Mouse (Mus musculus) heart, embryonic 15.5 days (tissue): Measurements from ENCODE around the gene Wdr59. TPM values are rescaled to one million over a fixed set of nuclear protein-coding genes. Genes with fewer than 3 reads are reported as not detected.

Source experiments
- ATAC-seq: fragments of 200-750 bp; cut with Nextera tagmentation; replicated peaks from 2 replicates; pipeline ENCODE4 v1.8.0; 2017; ENCODE audit warnings: low read depth, moderate TSS enrichment; ENCODE audit not compliant: insufficient number of reproducible peaks, insufficient read depth, low FRiP score
- H3K27ac ChIP-seq: fragments of 300-500 bp; sonication (generic); 2 replicates; pipeline ENCODE4 v1.5.1; 2015; ENCODE audit warnings: mild to moderate bottlenecking, inconsistent platforms
- H3K27me3 ChIP-seq: fragments of 300-500 bp; sonication (generic); 2 replicates; pipeline ENCODE4 v1.6.1; 2015; ENCODE audit warnings: inconsistent platforms
- H3K36me3 ChIP-seq: fragments of 300-500 bp; sonication (generic); 2 replicates; pipeline ENCODE4 v1.6.1; 2015; ENCODE audit warnings: mild to moderate bottlenecking, inconsistent platforms
- H3K4me1 ChIP-seq: fragments of 300-500 bp; sonication (generic); replicated peaks from 2 replicates; pipeline ENCODE4 v1.6.1; 2015; ENCODE audit warnings: inconsistent platforms
- H3K4me2 ChIP-seq: fragments of 300-500 bp; sonication (generic); 2 replicates; pipeline ENCODE4 v1.6.1; 2015; ENCODE audit warnings: inconsistent platforms, mild to moderate bottlenecking, moderate library complexity
- H3K4me3 ChIP-seq: fragments of 300-500 bp; sonication (generic); 2 replicates; pipeline ENCODE4 v1.5.1; 2015; ENCODE audit warnings: mild to moderate bottlenecking, inconsistent platforms
- H3K9ac ChIP-seq: fragments of 300-500 bp; sonication (generic); 2 replicates; pipeline ENCODE4 v1.6.1; 2015; ENCODE audit warnings: mild to moderate bottlenecking, inconsistent platforms
- H3K9me3 ChIP-seq: fragments of 300-500 bp; sonication (generic); replicated peaks from 2 replicates; pipeline ENCODE4 v1.6.1; 2016; ENCODE audit warnings: inconsistent platforms
- WGBS: fragments of 180-500 bp; shearing (Covaris S2); methylation state at CpG from one replicate; pipeline ENCODE4 v1.1.7; 2015; ENCODE audit warnings: mixed read lengths; 5-methylcytosine and 5-hydroxymethylcytosine counted together
- microRNA-seq: library from miRNA; unstranded; fragments of <30 nt; microRNA quantifications from one replicate; pipeline ENCODE4, GENCODE M21; 2016
- polyA plus RNA-seq: library from polyadenylated mRNA; unstranded; fragments of >200 nt; fragmentation: Nextera tagmentation; extraction: Ambion mirVana; gene quantifications from 2 replicates; pipeline ENCODE4 v1.2.1, GENCODE M21; 2015

Wdr59 gene
- polyA plus RNA-seq, 1 experiment from 2014 or later, result 3.4 TPM

GRCm38 (mm10) chr8:111439189-111439588 lies 82.7 kb downstream of the Wdr59 start:
- Histone ChIP-seq H3K4me3 (no peak overlapping the region), H3K4me1 (no peaks in the 10 kb centered on the region), H3K27me3 (no peaks in the 10 kb centered on the region), H3K9me3 (no peaks in the 10 kb centered on the region), H3K4me2 (no peak overlapping the region), H3K36me3 (no peaks in the 10 kb centered on the region), H3K27ac (no peak overlapping the region), H3K9ac (no peak overlapping the region)
- WGBS, result 19% methylated on average over 9 of the region's 9 CpGs
- ATAC-seq, result no peak

- H3K27me3 ChIP-seq, result no peaks in the 10 kb centered on the region
- no peaks in the 10 kb centered on the region for H3K9me3 ChIP-seq
- H3K4me1 ChIP-seq, result no peaks in the 10 kb centered on the region
- no peak for ATAC-seq
- H3K27ac ChIP-seq, result no peak overlapping the region
- no peak overlapping the region for H3K4me2 ChIP-seq
- no peak overlapping the region for H3K4me3 ChIP-seq
- 66% methylated on average over 11 of the region's 11 CpGs for WGBS
- no peaks in the 10 kb centered on the region for H3K36me3 ChIP-seq
- H3K9ac ChIP-seq, result no peak overlapping the region
These were observed 86.6 kb downstream of the Wdr59 start for GRCm38 (mm10) chr8:111435071-111435828.

GRCm38 (mm10) chr8:111424646-111425045 lies 97.2 kb downstream of the Wdr59 start:
- WGBS, result 89% methylated on average over 9 of the region's 9 CpGs
- Histone ChIP-seq H3K36me3 (no peaks in the 10 kb centered on the region), H3K4me3 (no peak overlapping the region), H3K27me3 (no peaks in the 10 kb centered on the region), H3K4me1 (no peaks in the 10 kb centered on the region), H3K27ac (no peak overlapping the region), H3K9ac (no peak overlapping the region), H3K4me2 (no peak overlapping the region), H3K9me3 (no peaks in the 10 kb centered on the region)
- no peak for ATAC-seq

GRCm38 (mm10) chr8:111424181-111424580 lies 97.7 kb downstream of the Wdr59 start:
- H3K4me1 ChIP-seq, result no peaks in the 10 kb centered on the region
- H3K27ac ChIP-seq, result no peak overlapping the region
- no peak overlapping the region for H3K4me2 ChIP-seq
- H3K36me3 ChIP-seq, result no peaks in the 10 kb centered on the region
- H3K9me3 ChIP-seq, result no peaks in the 10 kb centered on the region
- H3K27me3 ChIP-seq, result no peaks in the 10 kb centered on the region
- WGBS, result 70% methylated on average over 11 of the region's 11 CpGs
- H3K4me3 ChIP-seq, result no peak overlapping the region
- ATAC-seq, result no peak
- no peak overlapping the region for H3K9ac ChIP-seq

GRCm38 (mm10) chr8:111422614-111423013 lies 99.3 kb downstream of the Wdr59 start:
- Histone ChIP-seq H3K27me3 (no peaks in the 10 kb centered on the region), H3K9ac (no peak overlapping the region), H3K9me3 (no peaks in the 10 kb centered on the region), H3K27ac (no peak overlapping the region), H3K36me3 (no peaks in the 10 kb centered on the region), H3K4me1 (no peaks in the 10 kb centered on the region), H3K4me2 (no peak overlapping the region), H3K4me3 (no peak overlapping the region)
- no peak for ATAC-seq
- 74% methylated on average over 2 of the region's 2 CpGs for WGBS

GRCm38 (mm10) chr8:111419171-111419570 lies 102.7 kb downstream of the Wdr59 start:
- WGBS, result 65% methylated on average over 3 of the region's 3 CpGs
- ATAC-seq, result no peak

GRCm38 (mm10) chr8:111418601-111419000 lies 103.3 kb downstream of the Wdr59 start:
- Histone ChIP-seq H3K36me3 (no peaks in the 10 kb centered on the region), H3K4me2 (no peak overlapping the region), H3K9ac (no peak overlapping the region), H3K4me1 (no peaks in the 10 kb centered on the region), H3K4me3 (no peak overlapping the region), H3K27ac (no peak overlapping the region), H3K9me3 (no peaks in the 10 kb centered on the region), H3K27me3 (peaks cover 5% of the 10 kb centered on the region; the same call in 1 of the 2 replicates)
- WGBS, result 27% methylated on average over 9 of the region's 9 CpGs
- ATAC-seq, result no peak

More at GRCm38 (mm10) chr8:111419171-111419570, 102.7 kb downstream of the Wdr59 start:
- Histone ChIP-seq H3K4me3 (no peak overlapping the region), H3K4me2 (no peak overlapping the region), H3K27ac (no peak overlapping the region), H3K36me3 (no peaks in the 10 kb centered on the region), H3K4me1 (no peaks in the 10 kb centered on the region), H3K27me3 (peaks cover 4% of the 10 kb centered on the region; the same call in 1 of the 2 replicates), H3K9me3 (no peaks in the 10 kb centered on the region), H3K9ac (no peak overlapping the region)

- WGBS, result 79% methylated on average over 10 of the region's 10 CpGs
- ATAC-seq, result no peak
- H3K4me3 ChIP-seq, result no peak overlapping the region
These were observed 104.7 kb downstream of the Wdr59 start for GRCm38 (mm10) chr8:111417222-111417621.

GRCm38 (mm10) chr8:111403391-111403790 lies 118.5 kb downstream of the Wdr59 start:
- H3K27ac ChIP-seq, result no peak overlapping the region
- ATAC-seq, result no peak
- H3K27me3 ChIP-seq, result 0 out of 2 replicates have a peak, but pooled peaks cover 10% of the 10 kb centered on the region
- H3K4me3 ChIP-seq, result no peak overlapping the region
- no peak overlapping the region for H3K4me2 ChIP-seq
- WGBS, result 34% methylated on average over 4 of the region's 4 CpGs
- no peaks in the 10 kb centered on the region for H3K4me1 ChIP-seq
- no peaks in the 10 kb centered on the region for H3K36me3 ChIP-seq
- no peaks in the 10 kb centered on the region for H3K9me3 ChIP-seq
- H3K9ac ChIP-seq, result no peak overlapping the region

More at GRCm38 (mm10) chr8:111417222-111417621, 104.7 kb downstream of the Wdr59 start:
- no peak overlapping the region for H3K27ac ChIP-seq
- no peaks in the 10 kb centered on the region for H3K4me1 ChIP-seq
- no peak overlapping the region for H3K9ac ChIP-seq
- H3K4me2 ChIP-seq, result no peak overlapping the region
- H3K9me3 ChIP-seq, result no peaks in the 10 kb centered on the region
- peaks cover 5% of the 10 kb centered on the region; the same call in 1 of the 2 replicates for H3K27me3 ChIP-seq
- no peaks in the 10 kb centered on the region for H3K36me3 ChIP-seq

Small RNAs within 50 kb of the gene (microRNA-seq; reads per million reads assigned to microRNA genes)
- gene Mir1957b, result not detected

Other genes with a start within 250 kb of the Wdr59 start
- gene Rfwd3, start 221.9 kb downstream of the Wdr59 start, polyA plus RNA-seq, result 28.8 and 38.9 TPM in 2 replicates
- 3.6 and 3.8 TPM in 2 replicates for gene Mlkl, start 183.9 kb downstream of the Wdr59 start, polyA plus RNA-seq
- 0.08 TPM in 1 of 2 replicates, not detected in the other for gene Fa2h, start 128.3 kb downstream of the Wdr59 start, polyA plus RNA-seq
- gene Znrf1, start 14.0 kb upstream of the Wdr59 start, polyA plus RNA-seq, result 21.9 and 31.0 TPM in 2 replicates
- 0.79 and 1.0 TPM in 2 replicates for gene Ldhd, start 108.3 kb upstream of the Wdr59 start, polyA plus RNA-seq
- 11.7 and 15.0 TPM in 2 replicates for gene Zfp1, start 121.3 kb upstream of the Wdr59 start, polyA plus RNA-seq
- gene Ctrb1, start 168.9 kb upstream of the Wdr59 start, polyA plus RNA-seq, result 0.43 and 2.9 TPM in 2 replicates
- gene Bcar1, start 221.7 kb upstream of the Wdr59 start, polyA plus RNA-seq, result 40.1 and 45.3 TPM in 2 replicates